Mouse (Mus musculus): ENCODE measurements around the gene Myh9. TPM values are rescaled to one million over a fixed set of nuclear protein-coding genes. Genes with fewer than 3 reads are reported as not detected.
A peak's percentile ranks its signal among the peaks of the same experiment; 100 is the strongest.

Myh9 gene
- total RNA-seq, 1 experiment from 2014 or later: 302 TPM

- ATAC-seq (replicated peaks in 1 of 2; ENCODE audit: insufficient read depth in 1 of 2, low FRiP score in 2 of 2, low TSS enrichment in 1 of 2, low read depth in 1 of 2, poor library complexity in 2 of 2, severe bottlenecking in 2 of 2): no peak
Observed at GRCm38 (mm10) chr15:77790656-77791405, 51.1 kb downstream of the Myh9 start.

GRCm38 (mm10) chr15:77789186-77789585, 52.8 kb downstream of the Myh9 start:
- no peak for ATAC-seq (replicated peaks in 1 of 2; ENCODE audit: insufficient read depth in 1 of 2, low FRiP score in 2 of 2, low TSS enrichment in 1 of 2, low read depth in 1 of 2, poor library complexity in 2 of 2, severe bottlenecking in 2 of 2)

DNA sequence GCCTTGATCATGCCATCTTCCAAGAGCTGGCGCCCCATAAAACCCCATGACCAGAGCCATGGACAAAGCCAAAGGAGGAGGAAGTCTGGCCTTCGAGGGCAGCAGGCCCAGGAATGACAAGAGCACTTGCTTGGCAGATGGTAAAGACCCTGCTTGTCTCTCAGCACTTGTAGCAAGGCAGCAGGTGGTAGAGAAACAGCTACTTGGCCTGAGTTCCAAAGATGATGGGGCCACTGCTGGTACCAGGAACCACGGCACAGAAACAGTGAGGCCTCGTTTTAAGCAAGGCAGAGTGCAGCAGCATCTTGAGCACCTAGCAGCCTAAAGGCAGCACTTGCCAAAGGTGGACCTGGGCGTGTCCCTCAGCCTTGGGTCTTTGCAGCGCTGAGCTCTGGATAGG, 53.6 kb downstream of the Myh9 start:
- no peak for ATAC-seq (replicated peaks in 1 of 2; ENCODE audit: insufficient read depth in 1 of 2, low FRiP score in 2 of 2, low TSS enrichment in 1 of 2, low read depth in 1 of 2, poor library complexity in 2 of 2, severe bottlenecking in 2 of 2)

DNA sequence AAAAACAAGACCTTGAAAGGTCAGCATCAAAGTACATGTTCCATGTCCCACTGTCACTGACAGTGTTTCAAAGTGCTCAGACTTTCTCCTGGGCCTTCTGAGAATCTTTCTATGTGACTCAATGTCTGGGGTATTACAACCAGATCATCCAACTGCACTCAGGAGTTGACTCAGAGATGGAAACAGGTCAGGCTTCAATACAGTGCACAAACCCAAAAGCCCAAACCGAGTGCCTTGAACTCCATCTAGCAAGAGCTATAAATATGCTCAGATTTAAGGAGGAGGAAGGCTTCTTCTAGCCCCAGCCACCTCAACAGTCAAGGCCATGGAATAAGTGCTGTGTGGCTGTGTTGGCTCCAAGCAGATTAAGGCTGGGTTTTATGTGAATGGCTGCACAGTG, 56.2 kb downstream of the Myh9 start:
- no peak for ATAC-seq (replicated peaks in 1 of 2; ENCODE audit: insufficient read depth in 1 of 2, low FRiP score in 2 of 2, low TSS enrichment in 1 of 2, low read depth in 1 of 2, poor library complexity in 2 of 2, severe bottlenecking in 2 of 2)

- ATAC-seq (replicated peaks in 1 of 2; ENCODE audit: insufficient read depth in 1 of 2, low FRiP score in 2 of 2, low TSS enrichment in 1 of 2, low read depth in 1 of 2, poor library complexity in 2 of 2, severe bottlenecking in 2 of 2): no peak
Observed at GRCm38 (mm10) chr15:77784039-77784824, 57.7 kb downstream of the Myh9 start.

- ATAC-seq (replicated peaks in 1 of 2; ENCODE audit: insufficient read depth in 1 of 2, low FRiP score in 2 of 2, low TSS enrichment in 1 of 2, low read depth in 1 of 2, poor library complexity in 2 of 2, severe bottlenecking in 2 of 2): no peak
Observed at GRCm38 (mm10) chr15:77782449-77783014, 59.4 kb downstream of the Myh9 start.

- ATAC-seq (replicated peaks in 1 of 2; ENCODE audit: insufficient read depth in 1 of 2, low FRiP score in 2 of 2, low TSS enrichment in 1 of 2, low read depth in 1 of 2, poor library complexity in 2 of 2, severe bottlenecking in 2 of 2): peak; percentile 27 to 39; a peak in 1 of 4 replicates
Observed at GRCm38 (mm10) chr15:77775186-77775963, 66.6 kb downstream of the Myh9 start.

- no peak for ATAC-seq (replicated peaks in 1 of 2; ENCODE audit: insufficient read depth in 1 of 2, low FRiP score in 2 of 2, low TSS enrichment in 1 of 2, low read depth in 1 of 2, poor library complexity in 2 of 2, severe bottlenecking in 2 of 2)
Observed at GRCm38 (mm10) chr15:77774303-77774702, 67.7 kb downstream of the Myh9 start.

DNA sequence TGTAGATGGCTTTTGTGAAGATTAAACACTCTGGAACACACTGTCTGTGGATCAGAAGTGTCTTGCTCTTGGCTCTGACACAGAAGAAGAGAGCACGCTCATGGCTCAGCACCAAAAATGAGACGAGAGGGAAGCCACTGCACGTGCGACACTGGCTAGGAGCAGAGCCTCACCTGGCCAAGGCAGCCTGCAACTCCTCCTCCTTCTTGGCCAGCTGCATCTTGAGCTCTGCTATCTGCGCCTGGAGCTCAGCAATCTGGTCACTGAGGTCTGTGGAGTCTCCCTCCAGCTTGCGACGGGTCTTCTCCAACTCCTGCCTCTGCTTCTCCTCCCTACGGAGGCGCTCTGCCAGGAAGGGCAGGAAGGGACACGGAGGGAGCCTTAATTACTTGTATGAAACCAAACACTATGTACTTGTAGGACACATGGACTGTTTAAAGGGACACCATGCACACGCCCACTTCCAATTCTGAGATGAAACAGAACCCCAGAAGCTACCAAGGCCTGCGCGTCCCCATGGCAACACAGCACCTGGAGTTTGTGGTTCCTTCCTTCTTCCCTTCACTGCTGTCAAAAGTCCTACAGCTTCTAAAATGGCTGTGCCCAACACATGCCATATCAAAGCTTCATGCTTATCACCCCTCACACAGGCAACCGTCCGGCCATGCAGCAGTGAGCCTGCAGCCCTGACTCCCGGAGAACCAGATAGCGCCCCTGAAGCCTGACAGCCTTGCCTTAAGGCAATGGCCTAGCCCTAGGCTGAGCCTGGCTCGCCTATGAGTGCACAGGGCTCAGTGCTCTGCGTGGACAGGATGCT, 68.7 kb downstream of the Myh9 start:
- peak; percentile 26 to 38; a peak in 2 of 4 replicates for ATAC-seq (replicated peaks in 1 of 2; ENCODE audit: insufficient read depth in 1 of 2, low FRiP score in 2 of 2, low TSS enrichment in 1 of 2, low read depth in 1 of 2, poor library complexity in 2 of 2, severe bottlenecking in 2 of 2)

DNA sequence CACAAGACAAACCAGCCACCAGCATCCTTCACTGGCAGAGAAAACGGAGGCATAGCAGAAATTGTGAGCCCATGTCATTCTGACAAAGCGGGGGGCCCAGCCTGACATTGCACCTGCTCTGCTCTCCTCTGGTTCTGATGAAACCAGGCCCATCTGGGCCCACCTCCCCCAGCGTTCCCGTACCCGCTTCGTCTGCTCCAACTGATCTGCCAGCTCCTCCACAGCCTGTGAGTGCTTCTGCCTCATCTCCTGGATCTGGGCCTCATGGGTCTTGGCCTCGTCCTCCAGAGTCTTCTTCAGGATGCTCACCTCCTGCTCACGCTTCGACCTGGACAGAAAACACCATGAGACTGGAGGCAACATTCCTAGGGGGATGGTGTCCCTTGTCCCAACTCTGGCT, 71.0 kb downstream of the Myh9 start:
- ATAC-seq (replicated peaks in 1 of 2; ENCODE audit: insufficient read depth in 1 of 2, low FRiP score in 2 of 2, low TSS enrichment in 1 of 2, low read depth in 1 of 2, poor library complexity in 2 of 2, severe bottlenecking in 2 of 2): no peak

GRCm38 (mm10) chr15:77770341-77770740, 71.6 kb downstream of the Myh9 start:
- no peak for ATAC-seq (replicated peaks in 1 of 2; ENCODE audit: insufficient read depth in 1 of 2, low FRiP score in 2 of 2, low TSS enrichment in 1 of 2, low read depth in 1 of 2, poor library complexity in 2 of 2, severe bottlenecking in 2 of 2)

DNA sequence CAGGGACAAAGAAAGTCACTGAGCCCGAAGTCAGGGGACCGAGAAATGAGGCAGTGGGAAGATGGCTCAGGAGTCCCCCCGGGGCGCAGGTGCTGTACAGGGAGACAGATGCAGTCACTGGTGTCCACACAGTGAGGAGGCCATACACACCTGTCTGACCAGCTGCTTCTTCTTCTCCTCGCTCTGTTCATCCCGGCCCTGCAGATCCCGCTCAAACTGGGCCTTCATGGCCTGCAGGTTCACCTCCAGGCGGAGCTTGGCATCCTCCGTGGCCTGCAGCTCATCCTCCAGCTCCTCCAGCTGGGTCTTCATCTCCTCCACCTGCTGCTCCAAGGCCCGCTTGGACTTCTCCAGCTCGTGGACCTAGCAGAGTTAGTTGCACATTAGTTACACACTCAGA, 75.0 kb downstream of the Myh9 start:
- no peak for ATAC-seq (replicated peaks in 1 of 2; ENCODE audit: insufficient read depth in 1 of 2, low FRiP score in 2 of 2, low TSS enrichment in 1 of 2, low read depth in 1 of 2, poor library complexity in 2 of 2, severe bottlenecking in 2 of 2)

DNA sequence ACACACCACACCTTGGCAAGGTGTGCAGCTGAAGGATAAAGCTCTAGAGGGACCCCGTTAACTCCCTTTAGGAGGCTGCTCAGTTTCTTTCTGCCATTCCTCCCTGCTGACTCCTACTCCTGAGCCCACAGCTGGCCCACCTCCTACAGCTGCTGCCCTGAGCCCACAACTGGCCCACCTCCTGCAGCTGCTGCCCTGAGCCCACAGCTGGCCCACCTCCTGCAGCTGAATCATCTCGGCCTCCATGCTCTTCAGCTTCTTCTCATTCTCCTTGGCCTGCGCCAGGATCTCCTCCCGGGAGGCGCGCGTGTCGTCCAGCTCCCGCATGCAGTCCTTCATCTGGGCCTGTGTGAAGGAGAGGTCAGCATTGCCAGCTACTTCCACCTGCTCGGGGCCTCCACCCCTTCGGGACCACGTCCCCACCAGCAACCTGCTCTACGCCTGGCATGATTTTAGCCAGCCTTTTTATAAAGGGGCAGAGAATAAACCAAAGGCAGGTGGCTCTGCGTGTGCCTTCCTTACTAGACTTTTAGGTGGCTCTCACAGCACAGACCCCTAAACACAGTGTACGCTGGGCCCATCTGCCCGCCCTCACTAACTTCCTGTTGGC, 76.4 kb downstream of the Myh9 start:
- ATAC-seq (replicated peaks in 1 of 2; ENCODE audit: insufficient read depth in 1 of 2, low FRiP score in 2 of 2, low TSS enrichment in 1 of 2, low read depth in 1 of 2, poor library complexity in 2 of 2, severe bottlenecking in 2 of 2): no peak

DNA sequence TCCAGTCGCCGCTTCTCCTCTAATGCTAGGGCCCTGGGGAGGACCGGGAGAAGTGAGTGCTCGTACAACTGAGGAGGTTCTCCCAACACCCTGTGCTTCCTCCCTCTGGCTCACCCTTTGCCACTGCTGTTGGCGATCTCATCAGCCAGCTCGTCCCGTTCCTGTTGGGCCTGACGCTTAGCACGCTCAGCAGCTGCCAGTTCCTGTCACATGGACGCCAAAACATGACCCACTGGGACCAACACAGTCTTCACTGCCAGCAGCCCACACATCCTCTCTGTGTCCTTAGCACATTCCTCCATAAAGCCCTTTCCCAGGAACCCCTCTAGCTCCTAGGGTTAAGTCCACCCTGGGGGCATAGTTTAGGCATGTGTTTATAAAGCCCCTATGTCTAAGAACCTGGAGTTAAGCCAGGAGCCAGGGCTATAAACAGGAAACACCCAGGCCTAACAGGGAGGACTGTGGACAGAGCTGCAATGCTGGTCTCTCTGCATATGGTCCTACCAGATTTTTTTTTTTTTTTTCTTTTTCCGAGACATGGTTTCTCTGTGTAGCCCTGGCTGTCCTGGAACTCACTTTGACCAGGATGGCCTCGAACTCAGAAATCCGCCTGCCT, 77.5 kb downstream of the Myh9 start:
- no peak for ATAC-seq (replicated peaks in 1 of 2; ENCODE audit: insufficient read depth in 1 of 2, low FRiP score in 2 of 2, low TSS enrichment in 1 of 2, low read depth in 1 of 2, poor library complexity in 2 of 2, severe bottlenecking in 2 of 2)

DNA sequence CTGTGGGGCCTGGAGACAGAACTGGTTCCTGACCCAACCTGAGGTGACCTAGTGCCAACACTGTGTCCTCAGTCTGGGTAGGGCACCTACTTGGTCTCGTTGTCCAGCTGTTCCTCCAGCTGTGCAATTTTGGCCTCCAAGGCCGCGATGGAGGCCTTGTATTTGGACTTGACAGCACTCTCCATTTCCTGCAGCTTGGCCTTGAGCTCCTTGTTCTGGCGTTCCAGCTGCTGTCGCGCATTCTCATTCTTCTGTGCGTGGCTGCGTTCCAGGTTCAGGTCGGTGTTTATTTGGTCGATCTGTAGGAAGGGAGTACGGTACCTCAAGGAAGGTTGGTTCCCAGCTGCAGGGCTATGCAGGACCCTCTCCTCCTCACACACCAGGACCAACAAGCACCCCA, 78.3 kb downstream of the Myh9 start:
- no peak for ATAC-seq (replicated peaks in 1 of 2; ENCODE audit: insufficient read depth in 1 of 2, low FRiP score in 2 of 2, low TSS enrichment in 1 of 2, low read depth in 1 of 2, poor library complexity in 2 of 2, severe bottlenecking in 2 of 2)

- no peak for ATAC-seq (replicated peaks in 1 of 2; ENCODE audit: insufficient read depth in 1 of 2, low FRiP score in 2 of 2, low TSS enrichment in 1 of 2, low read depth in 1 of 2, poor library complexity in 2 of 2, severe bottlenecking in 2 of 2)
Observed at GRCm38 (mm10) chr15:77763050-77763449, 78.9 kb downstream of the Myh9 start.
